Mouse (Mus musculus): ENCODE data around the gene Ern1.
"Not testable (repeated sequence)": the region's sequence is repeated elsewhere in the genome, so short reads cannot be mapped to it uniquely, and the experiment has no call there.

The Ern1 gene

DNA sequence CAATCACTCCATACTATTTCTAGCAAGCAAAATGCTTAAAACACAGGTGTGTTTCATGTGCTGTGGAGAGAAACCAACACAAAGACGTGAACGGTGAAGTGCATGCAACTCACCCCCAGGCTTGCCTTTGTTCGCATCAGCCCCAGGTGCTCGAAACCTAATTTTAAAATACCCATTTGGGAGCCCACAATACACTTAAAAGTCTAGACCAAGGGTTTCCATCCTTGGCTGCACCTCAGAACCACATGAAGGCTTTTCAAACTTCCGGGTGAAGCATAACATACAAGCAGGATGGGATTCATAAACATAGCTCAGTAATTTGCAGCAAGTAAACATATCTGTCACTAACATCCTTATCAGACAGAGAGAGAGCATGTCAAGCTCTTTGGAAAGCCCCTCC is 57.3 kb downstream of the Ern1 start:
- DNase-seq, result no peak

DNA sequence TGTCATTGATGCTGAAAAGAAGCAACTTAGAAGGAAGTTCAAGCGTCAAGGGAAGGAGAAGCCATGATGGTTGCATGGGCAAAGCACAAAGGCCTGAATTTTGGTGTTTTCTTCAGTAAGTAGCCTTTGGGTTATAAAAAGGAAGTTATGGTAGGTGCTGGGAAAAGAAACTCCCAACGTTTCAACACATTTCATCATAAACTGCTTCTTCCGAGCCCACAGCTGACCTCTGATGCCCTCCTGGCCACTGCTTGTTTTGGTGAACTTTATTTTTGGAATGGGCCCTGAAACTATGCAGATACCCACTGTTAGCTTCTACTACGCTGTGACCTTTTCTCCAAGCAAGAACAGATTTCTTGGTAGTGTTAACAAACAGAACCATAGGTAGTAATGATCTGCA is 58.0 kb downstream of the Ern1 start:
- no peak for DNase-seq

- no peak for DNase-seq
Observed at GRCm38 (mm10) chr11:106428556-106428955, 59.1 kb downstream of the Ern1 start.

DNA sequence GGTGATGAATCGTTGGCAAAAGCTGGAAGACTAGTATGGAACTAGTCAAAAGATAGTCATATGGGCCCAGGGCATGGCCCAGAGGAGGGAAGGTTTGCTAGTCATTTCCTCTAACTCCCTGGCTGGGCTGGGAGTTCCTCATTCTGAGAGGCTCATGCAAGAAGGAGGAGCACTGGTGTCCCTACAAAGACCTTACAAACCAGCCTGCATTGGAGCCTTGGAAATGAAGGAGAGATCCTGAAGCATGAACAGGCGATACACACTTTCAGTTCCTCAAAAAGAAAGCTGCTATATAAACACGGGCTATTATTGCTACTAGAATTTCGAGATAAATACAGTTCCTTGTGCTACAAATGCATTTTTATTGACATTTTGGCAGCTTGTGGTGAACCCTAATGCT is 59.5 kb downstream of the Ern1 start:
- no peak for DNase-seq

GRCm38 (mm10) chr11:106426447-106426846 is 61.2 kb downstream of the Ern1 start:
- DNase-seq, result no peak

DNA sequence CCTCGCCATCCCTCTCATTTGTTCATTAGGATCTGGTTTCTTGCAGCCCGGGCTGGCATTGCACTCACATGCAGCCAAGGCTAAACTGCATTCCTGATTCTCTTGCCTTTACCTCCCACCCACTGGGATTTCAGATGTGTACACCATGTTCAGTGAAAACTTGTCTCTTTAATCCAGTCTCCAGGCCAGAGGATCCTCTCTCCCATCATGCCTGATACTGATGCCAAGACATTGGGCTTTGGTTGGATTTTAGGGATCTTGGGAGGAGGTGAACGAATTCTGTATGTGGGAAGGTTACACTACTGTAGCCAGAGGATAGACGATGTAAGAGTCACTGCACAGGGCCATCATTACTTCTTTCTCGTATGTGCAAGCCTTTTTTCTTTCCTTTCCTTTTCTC is 62.5 kb downstream of the Ern1 start:
- DNase-seq, result no peak

DNA sequence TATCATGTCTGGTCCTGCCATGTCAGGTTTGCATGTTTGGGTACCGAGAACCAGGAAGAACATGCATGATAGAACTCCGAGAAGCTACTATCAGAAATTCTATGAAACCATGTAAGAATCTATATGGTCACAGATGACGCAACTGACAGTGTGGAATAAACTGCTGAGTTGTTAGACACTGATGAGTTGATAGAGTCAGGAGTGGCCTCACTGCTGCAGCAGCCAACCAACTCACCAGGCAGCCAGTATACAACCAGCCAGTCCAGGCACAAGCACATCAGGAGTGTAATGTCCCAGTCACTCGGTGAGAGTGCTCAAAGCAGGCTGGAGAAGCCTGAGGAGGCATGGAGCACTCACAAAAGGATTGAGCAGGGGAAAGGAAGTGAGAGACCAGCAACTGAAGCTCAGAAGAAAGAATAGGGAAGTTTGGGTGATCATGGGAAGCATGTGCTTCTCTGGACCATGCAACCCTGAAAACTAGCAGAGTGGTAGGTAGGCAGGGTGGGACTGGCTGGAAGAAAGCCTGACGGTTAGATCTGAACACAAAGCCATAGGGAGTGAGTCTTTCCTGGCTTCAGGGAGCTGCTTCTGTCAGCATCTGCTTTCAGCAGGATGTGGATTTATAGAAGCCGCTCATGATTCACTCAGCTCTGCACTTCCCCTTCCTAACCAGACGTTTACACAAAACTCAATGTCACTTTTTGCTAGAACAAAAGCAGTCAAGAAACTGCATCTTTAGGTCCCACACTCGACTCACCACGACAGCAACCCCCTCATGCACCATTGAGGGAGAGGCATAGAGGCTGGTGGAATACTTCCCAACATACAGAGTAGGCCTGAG is 68.2 kb downstream of the Ern1 start:
- DNase-seq, result no peak

GRCm38 (mm10) chr11:106418622-106419196 is 68.9 kb downstream of the Ern1 start:
- peak; percentile 81 for DNase-seq

GRCm38 (mm10) chr11:106417860-106418259 is 69.8 kb downstream of the Ern1 start:
- DNase-seq, result no peak

- DNase-seq, result no peak
Observed at GRCm38 (mm10) chr11:106416331-106416730, 71.3 kb downstream of the Ern1 start.

GRCm38 (mm10) chr11:106412641-106413360 is 74.9 kb downstream of the Ern1 start:
- no peak for DNase-seq

- DNase-seq, result no peak
Observed at GRCm38 (mm10) chr11:106411157-106411556, 76.5 kb downstream of the Ern1 start.

DNA sequence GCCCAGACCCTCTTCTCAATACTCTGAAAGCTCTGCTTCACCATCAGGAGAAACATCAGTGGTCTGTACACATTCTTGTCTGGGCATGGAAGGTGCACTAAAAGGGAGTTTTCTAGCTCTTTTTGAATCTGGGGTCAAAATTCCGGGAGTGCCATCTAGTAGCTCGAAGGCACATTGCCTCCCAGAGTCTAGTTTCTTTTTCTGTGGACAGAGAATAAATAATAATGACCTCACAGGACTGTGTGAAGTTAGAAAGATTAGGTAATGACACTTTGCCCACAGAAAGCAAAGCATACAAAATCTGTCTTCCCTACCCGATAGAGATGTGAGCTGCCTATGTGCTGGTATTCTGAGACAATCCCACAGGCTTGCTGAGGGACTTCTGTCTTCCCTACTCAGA is 77.1 kb downstream of the Ern1 start:
- DNase-seq, result no peak

- DNase-seq, result no peak
Observed at GRCm38 (mm10) chr11:106410011-106410410, 77.6 kb downstream of the Ern1 start.

DNA sequence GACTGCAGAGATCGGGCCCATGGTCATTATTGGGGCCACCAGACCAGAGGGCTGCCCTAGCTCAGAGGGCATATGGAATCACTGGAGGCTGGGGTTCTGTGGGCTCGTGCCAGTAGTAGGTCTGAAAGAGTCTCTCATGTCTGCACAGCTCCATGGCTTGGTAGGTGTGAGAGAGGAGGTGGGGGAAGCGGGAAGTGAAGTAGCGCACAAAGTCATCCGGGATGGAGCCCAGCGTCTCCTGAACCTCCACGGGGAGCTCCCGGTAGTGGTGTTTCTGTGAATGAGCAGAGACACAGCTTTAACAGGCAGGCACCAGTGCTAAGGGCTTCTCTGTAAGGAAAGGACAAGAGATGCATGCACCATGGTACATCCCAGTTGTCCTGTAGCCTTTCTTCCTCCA is 89.2 kb downstream of the Ern1 start:
- no peak for DNase-seq

DNA sequence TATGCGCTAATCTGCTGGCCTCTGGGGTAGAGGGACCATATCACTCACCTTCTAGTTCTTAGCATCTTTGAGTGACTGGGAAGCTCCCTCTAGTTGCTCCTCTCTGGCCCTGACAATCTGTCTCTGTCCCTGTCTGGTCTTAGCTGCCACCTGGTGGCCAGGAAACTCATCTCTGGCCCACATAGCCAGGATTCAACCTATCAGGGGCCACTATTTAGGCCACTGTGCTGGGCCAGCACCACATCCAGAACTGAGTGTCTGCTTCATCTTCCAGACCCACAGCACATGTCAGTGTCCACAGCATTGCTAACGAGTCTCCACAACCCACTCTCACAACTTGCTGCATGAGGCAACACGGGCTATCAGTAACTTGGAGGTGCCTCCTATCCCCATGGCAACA is 90.0 kb downstream of the Ern1 start:
- DNase-seq, result no peak

GRCm38 (mm10) chr11:106394055-106394454 is 93.6 kb downstream of the Ern1 start:
- DNase-seq, result not testable (repeated sequence)

GRCm38 (mm10) chr11:106393331-106393616 is 94.4 kb downstream of the Ern1 start:
- DNase-seq, result no peak

DNA sequence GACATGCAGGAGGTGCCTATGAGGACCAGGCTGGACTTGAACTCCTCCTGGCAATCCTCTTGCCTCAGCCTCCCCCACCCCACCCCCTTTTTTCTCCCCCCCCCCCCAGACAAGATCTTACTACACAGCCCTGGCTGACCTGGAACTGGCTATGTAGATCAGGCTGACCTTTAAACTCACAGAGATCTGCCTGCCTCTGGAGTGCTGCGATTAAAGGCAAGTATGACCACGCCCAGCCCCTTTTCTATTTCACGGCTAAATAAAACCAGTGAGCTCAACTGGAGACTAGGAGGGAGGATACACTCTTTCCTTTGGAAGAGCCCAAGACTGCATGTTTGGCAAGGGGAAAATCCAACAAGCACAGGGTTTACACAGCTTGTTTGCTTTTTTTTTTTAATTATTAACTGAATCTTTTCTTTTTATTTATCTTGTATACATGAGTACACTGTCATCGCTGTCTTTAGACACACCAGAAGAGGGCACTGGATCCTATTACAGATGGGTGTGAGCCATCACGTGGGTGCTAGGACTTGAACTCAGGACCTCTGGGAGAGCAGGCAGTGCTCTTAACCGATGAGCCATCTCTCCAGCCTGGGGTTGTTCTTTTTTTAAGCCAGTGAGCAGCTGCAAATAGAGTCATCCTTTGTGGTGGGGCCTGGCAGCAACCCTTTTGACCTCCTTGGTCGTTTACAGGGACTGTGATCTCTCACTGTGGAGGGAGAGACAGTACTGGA is 94.9 kb downstream of the Ern1 start:
- DNase-seq, result no peak

DNA sequence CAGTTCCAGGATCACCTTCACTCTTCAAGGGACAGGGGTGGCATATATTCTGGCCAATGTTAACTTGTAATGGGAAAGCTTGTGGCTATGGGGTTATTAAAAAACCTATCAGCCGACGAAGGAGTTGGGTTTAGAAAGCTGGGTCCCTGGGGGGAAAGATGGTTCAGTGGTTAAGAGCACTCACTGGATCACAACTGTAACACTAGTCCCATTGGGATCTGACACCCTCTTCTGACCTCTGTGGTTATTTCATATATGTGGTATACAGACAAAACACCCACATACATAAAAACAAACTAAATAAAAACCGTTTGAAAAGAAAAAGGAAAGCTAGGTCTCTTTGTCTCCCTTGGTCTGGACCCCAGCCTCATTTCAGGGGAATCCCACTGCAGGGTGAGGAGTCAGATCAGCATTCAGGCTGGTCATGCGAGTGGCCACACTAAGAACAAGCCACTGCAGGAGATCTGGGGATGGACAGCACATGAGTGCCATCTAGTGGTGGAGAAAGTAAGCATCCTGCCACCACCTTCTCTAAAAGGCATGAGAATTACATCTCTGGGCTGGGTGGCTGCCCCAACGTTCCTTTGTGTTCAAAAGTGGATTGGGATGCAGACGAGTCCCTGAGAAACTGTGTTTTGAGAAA is 96.0 kb downstream of the Ern1 start:
- peak; percentile 65 for DNase-seq

GRCm38 (mm10) chr11:106390757-106391156 is 96.9 kb downstream of the Ern1 start:
- no peak for DNase-seq

- no peak for DNase-seq
Observed at GRCm38 (mm10) chr11:106389611-106390010, 98.0 kb downstream of the Ern1 start.

- DNase-seq, result no peak
Observed at GRCm38 (mm10) chr11:106387791-106388216, 99.8 kb downstream of the Ern1 start, which contains the start of gene Icam2. Icam2 (minus strand) TSS chr11:106388075.
